Mouse (Mus musculus): ENCODE data around the gene Gbp6. TPM values are rescaled to one million over a fixed set of nuclear protein-coding genes. Genes with fewer than 3 reads are reported as not detected.
"Not testable (repeated sequence)": the region's sequence is repeated elsewhere in the genome, so short reads cannot be mapped to it uniquely, and the experiment has no call there.

Gbp6 gene
- 0.97 and 3.8 TPM in 2 replicates for polyA plus RNA-seq (2011; ENCODE audit: insufficient read length, low read depth, missing spikeins)

DNA sequence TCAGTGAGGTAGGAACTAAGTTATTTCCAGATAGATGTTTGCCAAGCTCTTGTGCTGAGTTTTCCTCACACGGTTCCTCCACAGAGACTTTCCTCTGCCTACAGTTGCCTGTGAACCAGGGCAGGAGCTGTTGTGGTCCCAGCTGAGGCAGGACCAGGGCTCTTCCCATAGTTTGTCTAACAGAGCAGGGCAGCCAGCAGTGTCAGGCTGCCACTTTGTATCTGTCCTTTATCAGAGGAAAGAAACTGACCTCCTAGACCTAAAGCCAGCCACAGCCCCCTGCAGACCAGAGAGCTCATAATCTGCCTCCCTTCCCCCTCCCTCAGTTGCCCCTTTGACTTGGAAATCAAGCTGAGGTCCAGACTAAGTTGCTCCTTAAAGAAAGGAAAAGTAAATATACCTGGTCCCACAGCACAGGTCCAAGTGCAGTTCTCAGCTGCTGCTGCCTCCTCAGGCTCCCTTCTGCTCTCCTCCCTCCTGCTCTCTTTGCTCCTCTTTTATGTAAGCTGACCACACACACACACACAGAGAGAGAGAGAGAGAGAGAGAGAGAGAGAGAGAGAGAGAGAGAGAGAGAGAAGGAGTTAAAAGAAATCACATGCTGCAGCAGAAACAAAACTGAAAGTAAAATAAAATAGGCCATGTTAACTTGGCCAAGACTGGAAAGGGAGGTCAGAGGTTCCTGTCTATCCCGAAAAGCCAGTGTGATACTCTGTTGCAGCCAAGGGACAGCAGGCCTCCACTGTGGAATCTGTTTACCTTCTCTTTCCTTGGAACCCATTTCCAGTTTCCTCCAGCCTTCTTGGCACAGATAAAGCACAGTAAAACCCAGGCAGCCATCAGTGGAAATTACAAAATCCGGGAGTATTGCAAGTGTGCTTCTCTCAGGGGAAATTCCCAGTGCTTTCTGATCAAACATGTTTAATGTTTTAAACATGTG lies at the start of gene Gbp6, which contains the start of gene Gm43302:
TSS of gene Gbp6 (minus strand) at position 473 of the 940 bp plus-strand sequence.
TSS of gene Gm43302 (minus strand) at position 470 of the 940 bp plus-strand sequence.
- H3K4me1 ChIP-seq (ENCODE audit: control insufficient read depth, insufficient read depth, low read length); H3K4me3 ChIP-seq (ENCODE audit: insufficient read depth, low read length): not testable (repeated sequence)
- H3K27ac ChIP-seq (ENCODE audit: insufficient read depth, low read length): peak within 1 kb of the TSS; percentile 59; the same call in 1 of the 2 replicates

- TF ChIP-seq POLR2A (IDR thresholded peaks at IDR 0.05; ENCODE audit: low read depth, low read length) (no peak), CTCF (IDR thresholded peaks at IDR 0.05; ENCODE audit: borderline replicate concordance, insufficient read depth, low read length) (no peak)
- H3K27ac ChIP-seq (ENCODE audit: insufficient read depth, low read length): no peak overlapping the region
- H3K4me1 ChIP-seq (ENCODE audit: control insufficient read depth, insufficient read depth, low read length): no peaks in the 10 kb centered on the region
- H3K4me3 ChIP-seq (ENCODE audit: insufficient read depth, low read length): no peak overlapping the region
Measured at GRCm38 (mm10) chr5:105341281-105341680, 47.8 kb upstream of the Gbp6 start.

GRCm38 (mm10) chr5:105322543-105322942 lies 29.0 kb upstream of the Gbp6 start:
- no peak overlapping the region for H3K27ac ChIP-seq (ENCODE audit: insufficient read depth, low read length)
- H3K4me3 ChIP-seq (ENCODE audit: insufficient read depth, low read length): no peak overlapping the region
- TF ChIP-seq POLR2A (IDR thresholded peaks at IDR 0.05; ENCODE audit: low read depth, low read length) (no peak), CTCF (IDR thresholded peaks at IDR 0.05; ENCODE audit: borderline replicate concordance, insufficient read depth, low read length) (no peak)
- no peaks in the 10 kb centered on the region for H3K4me1 ChIP-seq (ENCODE audit: control insufficient read depth, insufficient read depth, low read length)

- Histone ChIP-seq H3K27ac (ENCODE audit: insufficient read depth, low read length) (no peak overlapping the region), H3K4me1 (ENCODE audit: control insufficient read depth, insufficient read depth, low read length) (no peaks in the 10 kb centered on the region), H3K4me3 (ENCODE audit: insufficient read depth, low read length) (no peak overlapping the region)
- no peak for TF ChIP-seq POLR2A (IDR thresholded peaks at IDR 0.05; ENCODE audit: low read depth, low read length)
- TF ChIP-seq CTCF (IDR thresholded peaks at IDR 0.05; ENCODE audit: borderline replicate concordance, insufficient read depth, low read length): no peak
Measured at GRCm38 (mm10) chr5:105310941-105311340, 17.4 kb upstream of the Gbp6 start.

GRCm38 (mm10) chr5:105309148-105309547 lies 15.7 kb upstream of the Gbp6 start:
- H3K4me3 ChIP-seq (ENCODE audit: insufficient read depth, low read length); H3K27ac ChIP-seq (ENCODE audit: insufficient read depth, low read length); H3K4me1 ChIP-seq (ENCODE audit: control insufficient read depth, insufficient read depth, low read length): not testable (repeated sequence)

DNA sequence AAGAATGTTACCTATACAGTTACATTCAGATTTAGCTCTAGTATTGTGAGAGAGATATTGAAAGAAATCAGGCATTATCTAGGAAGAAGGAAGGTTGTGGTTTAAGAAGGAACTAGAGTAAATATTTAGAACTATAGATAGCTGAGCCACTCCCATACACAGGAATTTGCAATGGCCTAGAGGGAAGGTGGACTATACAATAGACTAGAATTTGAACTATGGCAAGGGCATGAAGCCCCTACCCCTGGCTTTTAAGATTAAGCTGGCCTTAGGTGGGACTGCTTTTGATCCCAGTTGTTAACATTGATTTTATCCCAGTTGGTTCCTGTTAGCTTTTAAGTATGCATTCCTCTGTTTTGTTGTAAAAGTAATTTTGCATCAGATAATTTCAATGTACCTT lies 13.4 kb upstream of the Gbp6 start:
- not testable (repeated sequence) for H3K4me1 ChIP-seq (ENCODE audit: control insufficient read depth, insufficient read depth, low read length); H3K27ac ChIP-seq (ENCODE audit: insufficient read depth, low read length); H3K4me3 ChIP-seq (ENCODE audit: insufficient read depth, low read length)

- no peak overlapping the region for H3K27ac ChIP-seq (ENCODE audit: insufficient read depth, low read length)
- H3K4me1 ChIP-seq (ENCODE audit: control insufficient read depth, insufficient read depth, low read length): no peaks in the 10 kb centered on the region
- no peak overlapping the region for H3K4me3 ChIP-seq (ENCODE audit: insufficient read depth, low read length)
- TF ChIP-seq POLR2A (IDR thresholded peaks at IDR 0.05; ENCODE audit: low read depth, low read length) (no peak), CTCF (IDR thresholded peaks at IDR 0.05; ENCODE audit: borderline replicate concordance, insufficient read depth, low read length) (no peak)
Measured at GRCm38 (mm10) chr5:105306159-105306581, 12.7 kb upstream of the Gbp6 start.

DNA sequence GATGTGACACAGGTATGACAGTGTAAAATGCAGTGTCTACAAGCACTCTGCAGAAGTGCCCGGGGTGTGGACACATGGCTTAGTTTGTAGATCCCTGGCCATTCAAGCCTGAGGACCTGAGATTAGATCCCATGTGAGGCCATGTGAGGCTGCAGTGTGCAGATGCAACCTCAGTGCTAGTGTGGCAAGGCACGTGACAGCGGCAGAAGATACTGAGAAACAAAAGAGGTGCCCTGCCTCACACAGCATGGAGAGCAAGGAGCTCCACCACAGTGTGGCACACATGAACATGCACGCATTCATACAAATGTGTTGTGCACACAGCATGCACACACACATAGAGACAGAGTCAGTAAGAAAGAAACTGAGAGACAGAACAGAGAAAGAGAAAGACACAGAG lies 12.2 kb upstream of the Gbp6 start:
- not testable (repeated sequence) for H3K4me1 ChIP-seq (ENCODE audit: control insufficient read depth, insufficient read depth, low read length); H3K27ac ChIP-seq (ENCODE audit: insufficient read depth, low read length); H3K4me3 ChIP-seq (ENCODE audit: insufficient read depth, low read length)

- TF ChIP-seq POLR2A (IDR thresholded peaks at IDR 0.05; ENCODE audit: low read depth, low read length) (no peak), CTCF (IDR thresholded peaks at IDR 0.05; ENCODE audit: borderline replicate concordance, insufficient read depth, low read length) (no peak)
- H3K4me1 ChIP-seq (ENCODE audit: control insufficient read depth, insufficient read depth, low read length): no peaks in the 10 kb centered on the region
- H3K4me3 ChIP-seq (ENCODE audit: insufficient read depth, low read length): no peak overlapping the region
- no peak overlapping the region for H3K27ac ChIP-seq (ENCODE audit: insufficient read depth, low read length)
Measured at GRCm38 (mm10) chr5:105301963-105302362, 8.5 kb upstream of the Gbp6 start.

DNA sequence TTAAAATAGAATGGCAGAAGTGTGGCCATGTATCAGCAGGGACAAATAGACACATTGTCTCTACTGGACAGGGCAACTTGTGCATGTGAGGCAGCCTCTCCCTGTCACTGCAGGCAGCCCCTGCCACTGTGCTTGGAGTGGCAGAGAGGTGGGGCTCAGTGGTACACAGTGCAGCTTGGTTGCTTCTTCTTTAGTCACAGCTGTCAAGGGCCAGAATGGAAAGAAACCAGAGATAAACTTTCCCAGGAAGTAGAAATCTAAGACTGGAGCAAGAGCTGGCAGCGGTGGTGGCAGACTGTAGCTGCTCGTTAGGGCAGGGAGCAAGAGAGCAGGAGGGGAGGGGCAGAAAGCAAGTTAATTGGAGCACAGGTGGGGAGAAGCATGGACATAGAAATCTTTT lies 8.0 kb upstream of the Gbp6 start:
- H3K27ac ChIP-seq (ENCODE audit: insufficient read depth, low read length): no peak overlapping the region
- H3K4me1 ChIP-seq (ENCODE audit: control insufficient read depth, insufficient read depth, low read length): no peaks in the 10 kb centered on the region
- no peak for TF ChIP-seq CTCF (IDR thresholded peaks at IDR 0.05; ENCODE audit: borderline replicate concordance, insufficient read depth, low read length)
- TF ChIP-seq POLR2A (IDR thresholded peaks at IDR 0.05; ENCODE audit: low read depth, low read length): no peak
- H3K4me3 ChIP-seq (ENCODE audit: insufficient read depth, low read length): no peak overlapping the region

DNA sequence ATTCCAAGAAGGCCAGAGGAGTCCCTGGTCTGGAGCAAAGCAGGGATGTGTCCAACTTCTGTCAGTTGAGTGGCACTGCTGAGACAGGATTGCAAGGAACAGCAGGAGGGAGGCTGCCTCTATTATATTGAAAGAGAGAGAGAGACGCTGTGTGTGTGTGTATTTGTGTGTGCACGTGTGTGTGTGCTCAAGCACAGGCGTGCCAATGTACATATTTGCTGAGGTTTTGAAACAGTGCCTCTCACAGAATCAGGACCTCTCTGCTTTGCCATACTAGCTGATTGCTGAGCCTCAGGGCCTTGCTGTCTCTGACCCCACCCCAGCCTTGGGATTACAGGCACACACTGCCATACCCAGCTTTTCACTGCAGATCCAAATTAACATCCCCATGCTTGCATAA lies 2.2 kb upstream of the Gbp6 start:
- TF ChIP-seq POLR2A (IDR thresholded peaks at IDR 0.05; ENCODE audit: low read depth, low read length) (no peak), CTCF (IDR thresholded peaks at IDR 0.05; ENCODE audit: borderline replicate concordance, insufficient read depth, low read length) (no peak)
- no peaks in the 10 kb centered on the region for H3K4me1 ChIP-seq (ENCODE audit: control insufficient read depth, insufficient read depth, low read length)

More for the DNA sequence above, 2.2 kb upstream of the Gbp6 start:
- no peak overlapping the region for H3K4me3 ChIP-seq (ENCODE audit: insufficient read depth, low read length)
- H3K27ac ChIP-seq (ENCODE audit: insufficient read depth, low read length): no peak overlapping the region

All from embryonic fibroblast, embryonic 13.5 days (primary cell).